Mouse (Mus musculus) kidney, adult 2 months (tissue): Measurements from ENCODE around the gene Cacna1s.

Experiments
- CTCF ChIP-seq: fragments of 200-500 bp; conservative IDR thresholded peaks from 2 replicates; pipeline ENCODE4 v1.5.1; 2011; ENCODE audit warnings: low read depth, mild to moderate bottlenecking, control low read depth, low read length, moderate library complexity, mixed read lengths; ENCODE audit not compliant: insufficient read depth, insufficient read length
- POLR2A ChIP-seq: fragments of 200-500 bp; IDR thresholded peaks from one replicate; pipeline ENCODE4 v1.6.1; 2011; ENCODE audit warnings: low read depth, low read length, control low read depth

GRCm38 (mm10) chr1:136149702-136150101 lies 97.2 kb downstream of the Cacna1s start:
- TF ChIP-seq CTCF: no peak
- no peak for TF ChIP-seq POLR2A
